8 mouse cellular contexts compared by ENCODE assay signal in the genomic region with DNA sequence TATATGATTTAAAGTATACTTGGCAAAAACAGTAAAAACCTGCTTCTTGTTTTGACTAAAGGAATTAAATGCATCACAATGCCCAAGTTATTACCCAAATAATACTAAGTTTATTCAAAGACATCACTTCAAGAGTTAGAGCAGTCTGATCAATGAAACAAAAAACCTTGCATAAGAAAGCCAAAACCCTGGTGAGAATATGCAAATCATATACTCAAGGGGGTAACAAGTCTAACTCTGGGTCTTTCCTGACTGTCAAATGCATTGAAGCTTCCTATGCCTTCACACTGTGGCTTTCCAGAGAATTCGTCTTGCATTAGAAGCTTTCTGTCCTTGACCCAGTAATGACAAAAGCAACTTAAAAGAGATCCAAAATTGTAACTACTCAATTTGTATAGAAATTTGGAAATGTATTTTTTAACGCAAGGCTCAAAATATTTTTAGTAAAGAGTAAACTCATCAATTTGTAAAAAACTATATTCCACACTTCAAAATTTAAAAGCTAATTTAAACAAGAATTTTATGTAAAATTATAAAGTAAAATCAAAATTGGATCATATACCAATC. TPM values are rescaled to one million over a fixed set of nuclear protein-coding genes. Genes with fewer than 3 reads are reported as not detected.
A peak's percentile ranks its signal among the peaks of the same experiment; 100 is the strongest.
DNase-seq lines count a peak whose midpoint lies in the region; ATAC-seq and TF ChIP-seq lines count a peak whose summit lies in the region.

No protein-coding gene starts in this region.

- ATAC-seq in heart, embryonic 14.5 days (ENCODE audit: insufficient number of reproducible peaks, insufficient read depth, low FRiP score, low read depth) = no peak
- no peak for ATAC-seq in G1E (ENCODE audit: extremely low read depth, insufficient number of reproducible peaks, low FRiP score, poor library complexity, severe bottlenecking)
- no peak for ATAC-seq in midbrain, embryonic 12.5 days (ENCODE audit: low FRiP score, low read depth)

- H3K9me3 ChIP-seq in heart, embryonic 14.5 days (ENCODE audit: control insufficient read depth, low read length) = no peaks in the 10 kb centered on the region
- H3K9me3 ChIP-seq in G1E (replicated peaks) = no peaks in the 10 kb centered on the region
- no peaks in the 10 kb centered on the region for H3K9me3 ChIP-seq in hindbrain, embryonic 10.5 days
- H3K9me3 ChIP-seq in midbrain, embryonic 12.5 days = no peaks in the 10 kb centered on the region

- intact Hi-C loops in left cerebral cortex, postnatal 10 days (cut with DNase I) = no loop called here

- peaks cover 0 to 26% of the 10 kb centered on the region in 2 experiments; a peak in 3 of 4 replicates for H3K4me1 ChIP-seq in heart, embryonic 14.5 days (ENCODE audit: control insufficient read depth in 2 of 2, insufficient read depth in 2 of 2, low read length in 2 of 2)
- peaks cover 22% of the 10 kb centered on the region for H3K4me1 ChIP-seq in G1E (ENCODE audit: insufficient read depth, low read depth, low read length)
- H3K4me1 ChIP-seq in hindbrain, embryonic 10.5 days (replicated peaks) = peaks cover 23% of the 10 kb centered on the region
- H3K4me1 ChIP-seq in midbrain, embryonic 12.5 days = peaks cover 22% of the 10 kb centered on the region

- peak overlapping the region; percentile 76; a peak in 3 of 4 replicates for H3K27ac ChIP-seq in heart, embryonic 14.5 days (replicated peaks in 1 of 2; ENCODE audit: control insufficient read depth in 1 of 2, insufficient read depth in 1 of 2, low read depth in 2 of 2, low read length in 2 of 2)
- peak overlapping the region; percentile 95 for H3K27ac ChIP-seq in hindbrain, embryonic 10.5 days
- H3K27ac ChIP-seq in midbrain, embryonic 12.5 days (replicated peaks) = no peak overlapping the region

- no peak for DNase-seq in heart, postnatal 4 days
- DNase-seq in G1E (ENCODE audit: low spot score) = no peak
- peak; percentile 1 for DNase-seq in hindbrain, embryonic 10.5 days (ENCODE audit: low spot score)
- DNase-seq in left cerebral cortex, postnatal 10 days (ENCODE audit: extremely low spot score in 1 of 2, low spot score in 2 of 2) = no peak
- DNase-seq in urinary bladder, postnatal 25 days (ENCODE audit: low spot score) = no peak
- no peak for DNase-seq in cerebellum, postnatal 25 days

- no peaks in the 10 kb centered on the region for H3K27me3 ChIP-seq in heart, embryonic 14.5 days (ENCODE audit: control insufficient read depth, insufficient read depth, low read length)
- no peaks in the 10 kb centered on the region for H3K27me3 ChIP-seq in G1E (ENCODE audit: insufficient read depth, low read length)
- H3K27me3 ChIP-seq in hindbrain, embryonic 10.5 days (ENCODE audit: insufficient read depth, poor library complexity, severe bottlenecking) = no peaks in the 10 kb centered on the region
- no peaks in the 10 kb centered on the region for H3K27me3 ChIP-seq in midbrain, embryonic 12.5 days

- peak overlapping the region; percentile 85 for H3K9ac ChIP-seq in heart, embryonic 14.5 days (ENCODE audit: low read length)
- H3K9ac ChIP-seq in midbrain, embryonic 12.5 days (replicated peaks) = 0 out of 2 replicates have a peak overlapping the region, but pooled peaks have one; percentile 24

- H3K4me3 ChIP-seq in heart, embryonic 14.5 days (ENCODE audit: control insufficient read depth in 1 of 2, insufficient read depth in 1 of 2, low read depth in 1 of 2, low read length in 2 of 2) = peak overlapping the region; percentile 27 to 49; a peak in 3 of 4 replicates
- peak overlapping the region; percentile 62 for H3K4me3 ChIP-seq in G1E (ENCODE audit: low read depth, low read length)
- H3K4me3 ChIP-seq in hindbrain, embryonic 10.5 days = peak overlapping the region; percentile 76
- peak overlapping the region; percentile 30 for H3K4me3 ChIP-seq in midbrain, embryonic 12.5 days

- no peak for TF ChIP-seq CTCF in G1E (IDR thresholded peaks at IDR 0.05; ENCODE audit: low read depth, low read length)

- peaks cover 35% of the 10 kb centered on the region for H3K36me3 ChIP-seq in heart, embryonic 14.5 days (ENCODE audit: control insufficient read depth, insufficient read depth, low read length)
- peaks cover 21% of the 10 kb centered on the region for H3K36me3 ChIP-seq in G1E (replicated peaks)
- peaks cover 29% of the 10 kb centered on the region for H3K36me3 ChIP-seq in hindbrain, embryonic 10.5 days
- peaks cover 11% of the 10 kb centered on the region; the same call in 1 of the 2 replicates for H3K36me3 ChIP-seq in midbrain, embryonic 12.5 days

- H3K4me2 ChIP-seq in heart, embryonic 14.5 days (ENCODE audit: low read length) = peak overlapping the region; percentile 91
- peak overlapping the region; percentile 66 for H3K4me2 ChIP-seq in midbrain, embryonic 12.5 days (replicated peaks)

- WGBS in heart, embryonic 14.5 days = 19% methylated on average over 2 of the region's 2 CpGs
- WGBS in hindbrain, embryonic 10.5 days = 34% methylated on average over 2 of the region's 2 CpGs
- WGBS in midbrain, embryonic 12.5 days = 31% methylated on average over 2 of the region's 2 CpGs

RNA-seq across cellular contexts. Expression of a gene that starts 2.4 kb away (rescaled TPM):
- 46.9 and 53.0 TPM in 2 replicates for polyA plus RNA-seq in heart, embryonic 14.5 days (2014; fragmentation: Nextera tagmentation; extraction: Ambion mirVana)
- 10 to 100 TPM; 57.3 to 61.0 TPM for total RNA-seq in heart, postnatal 4 days (2021)
- total RNA-seq in G1E (2014; fragmentation: Nextera tagmentation) (217 and 257 TPM in 2 replicates), G1E (2017) (83.7 and 125 TPM in 2 replicates)
- polyA plus RNA-seq in G1E (2012) = 57.8 and 76.7 TPM in 2 replicates
- polyA plus RNA-seq in hindbrain, embryonic 10.5 days (2016; fragmentation: Nextera tagmentation; extraction: Ambion mirVana) = 37.1 and 38.9 TPM in 2 replicates
- polyA plus RNA-seq in midbrain, embryonic 12.5 days (2016; fragmentation: Nextera tagmentation; extraction: Ambion mirVana) = 54.8 and 61.4 TPM in 2 replicates
- 10 to 100 TPM; 42.9 to 52.4 TPM for total RNA-seq in left cerebral cortex, postnatal 10 days (2021)
